Mouse (Mus musculus): ENCODE data around the gene Ube3b.

GRCm38 (mm10) chr5:114407269-114407668 is 26.9 kb downstream of the Ube3b start:
- TF ChIP-seq CTCF (IDR thresholded peaks at IDR 0.05; ENCODE audit: extremely low read depth, insufficient read depth, low read length) (no peak), POLR2A (IDR thresholded peaks at IDR 0.05; ENCODE audit: extremely low read depth, insufficient read depth, low read length) (no peak)
